In genomic region chr13:17802880-17803279, GRCm38 (mm10) we compare ENCODE assay signal across 8 mouse cellular contexts. TPM values are rescaled to one million over a fixed set of nuclear protein-coding genes. Genes with fewer than 3 reads are reported as not detected.
DNase-seq lines count a peak whose midpoint lies in the region; ATAC-seq and TF ChIP-seq lines count a peak whose summit lies in the region.

No protein-coding gene starts in this region.

- no peak for ATAC-seq in intestine, embryonic 14.5 days (replicated peaks; ENCODE audit: low FRiP score, low TSS enrichment, low read depth)
- ATAC-seq in neural tube, embryonic 12.5 days (ENCODE audit: low FRiP score, low read depth), result no peak

- H3K4me2 ChIP-seq in intestine, embryonic 14.5 days (ENCODE audit: low read length), result peak overlapping the region; percentile 73
- H3K4me2 ChIP-seq in neural tube, embryonic 12.5 days (replicated peaks), result peak overlapping the region; percentile 93

- no peaks in the 10 kb centered on the region for H3K27me3 ChIP-seq in embryonic facial prominence, embryonic 10.5 days (replicated peaks; ENCODE audit: low read depth, poor library complexity, severe bottlenecking)
- H3K27me3 ChIP-seq in intestine, embryonic 14.5 days (replicated peaks; ENCODE audit: control insufficient read depth, insufficient read depth, low read length), result no peaks in the 10 kb centered on the region
- H3K27me3 ChIP-seq in neural tube, embryonic 12.5 days (replicated peaks), result no peaks in the 10 kb centered on the region

- H3K9ac ChIP-seq in intestine, embryonic 14.5 days (ENCODE audit: low read length), result peak overlapping the region; percentile 94
- H3K9ac ChIP-seq in neural tube, embryonic 12.5 days, result peak overlapping the region; percentile 99

- no peak for TF ChIP-seq CTCF in layer of hippocampus, adult 2 months (conservative IDR thresholded peaks at IDR 0.05)

- WGBS in embryonic facial prominence, embryonic 10.5 days, result 7% methylated on average over 3 of the region's 3 CpGs
- 4% methylated on average over 3 of the region's 3 CpGs for WGBS in intestine, embryonic 14.5 days
- WGBS in neural tube, embryonic 12.5 days, result 9% methylated on average over 3 of the region's 3 CpGs

- peak overlapping the region; percentile 97 for H3K27ac ChIP-seq in layer of hippocampus, adult 2 months
- H3K27ac ChIP-seq in embryonic facial prominence, embryonic 10.5 days (replicated peaks), result peak overlapping the region; percentile 95
- H3K27ac ChIP-seq in intestine, embryonic 14.5 days (ENCODE audit: low read depth), result 0 out of 2 replicates have a peak overlapping the region, but pooled peaks have one; percentile 97
- H3K27ac ChIP-seq in neural tube, embryonic 12.5 days, result peak overlapping the region; percentile 96; the same call in 1 of the 2 replicates

- DNase-seq in layer of hippocampus, adult 2 months (ENCODE audit: low spot score in 2 of 2), result no peak
- no peak for DNase-seq in layer of hippocampus, postnatal 25 days (ENCODE audit: extremely low spot score in 1 of 2, low spot score in 1 of 2)
- DNase-seq in embryonic facial prominence, embryonic 10.5 days (ENCODE audit: low spot score), result no peak
- DNase-seq in intestine, embryonic 14.5 days (ENCODE audit: low spot score), result no peak
- no peak for DNase-seq in right cerebral cortex, adult 2 months (ENCODE audit: low spot score in 2 of 2)
- DNase-seq in thymus, postnatal 10 days (ENCODE audit: low spot score in 2 of 2), result no peak
- DNase-seq in frontal cortex, postnatal 14 days (ENCODE audit: low spot score in 2 of 2), result no peak

- H3K36me3 ChIP-seq in embryonic facial prominence, embryonic 10.5 days (replicated peaks), result peaks cover 19% of the 10 kb centered on the region
- H3K36me3 ChIP-seq in intestine, embryonic 14.5 days (ENCODE audit: control insufficient read depth, insufficient read depth, low read length), result peaks cover 13% of the 10 kb centered on the region; the same call in 1 of the 2 replicates
- H3K36me3 ChIP-seq in neural tube, embryonic 12.5 days, result no peaks in the 10 kb centered on the region

- H3K4me3 ChIP-seq in layer of hippocampus, adult 2 months, result peak overlapping the region; percentile 94
- H3K4me3 ChIP-seq in embryonic facial prominence, embryonic 10.5 days, result peak overlapping the region; percentile 99
- H3K4me3 ChIP-seq in intestine, embryonic 14.5 days (ENCODE audit: low read depth, low read length), result peak overlapping the region; percentile 93
- H3K4me3 ChIP-seq in neural tube, embryonic 12.5 days, result peak overlapping the region; percentile 100

- peaks cover 15% of the 10 kb centered on the region for H3K4me1 ChIP-seq in embryonic facial prominence, embryonic 10.5 days
- H3K4me1 ChIP-seq in intestine, embryonic 14.5 days (replicated peaks; ENCODE audit: control insufficient read depth, insufficient read depth, low read length), result peaks cover 19% of the 10 kb centered on the region
- H3K4me1 ChIP-seq in neural tube, embryonic 12.5 days, result peaks cover 6% of the 10 kb centered on the region

- no peaks in the 10 kb centered on the region for H3K9me3 ChIP-seq in embryonic facial prominence, embryonic 10.5 days
- no peaks in the 10 kb centered on the region for H3K9me3 ChIP-seq in intestine, embryonic 14.5 days (ENCODE audit: control insufficient read depth, low read length)
- H3K9me3 ChIP-seq in neural tube, embryonic 12.5 days, result no peaks in the 10 kb centered on the region

RNA-seq across cellular contexts. Expression of gene Cdk13, which starts 2.0 kb away (rescaled TPM):
- total RNA-seq in layer of hippocampus, adult 2 months (2021), result 10 to 100 TPM; 58.7 to 60.0 TPM
- total RNA-seq in layer of hippocampus, postnatal 25 days (2021), result 10 to 100 TPM; 50.0 to 67.5 TPM
- polyA plus RNA-seq in embryonic facial prominence, embryonic 10.5 days (2016; fragmentation: Nextera tagmentation; extraction: Ambion mirVana), result 12.7 and 14.0 TPM in 2 replicates
- 19.6 and 20.9 TPM in 2 replicates for polyA plus RNA-seq in intestine, embryonic 14.5 days (2014; fragmentation: Nextera tagmentation; extraction: Ambion mirVana)
- 20.6 and 26.1 TPM in 2 replicates for polyA plus RNA-seq in neural tube, embryonic 12.5 days (2016; fragmentation: Nextera tagmentation; extraction: Ambion mirVana)
